Comparison of ENCODE assay signal across 9 mouse cellular contexts in genomic region chr19:7166200-7166711, GRCm38 (mm10). TPM values are rescaled to one million over a fixed set of nuclear protein-coding genes. Genes with fewer than 3 reads are reported as not detected.
DNase-seq lines count a peak whose midpoint lies in the region; ATAC-seq and TF ChIP-seq lines count a peak whose summit lies in the region.
"Had no signal": no experiment of that assay in that cellular context is flagged by ENCODE, and none has a peak within 500 bp of the region (broad histone marks: within the 10 kb centered on the region; RNA-seq: fewer than 3 reads in every experiment).

No protein-coding gene starts in this region.

- intact Hi-C loops in heart, postnatal 36 days (cut with DNase I), result no loop called here

- ATAC-seq in forebrain, postnatal 0 days, result no peak; the same call in 1 of the 2 replicates
- ATAC-seq in liver, embryonic 13.5 days (ENCODE audit: low read depth), result no peak

- H3K9me3 ChIP-seq in E14TG2a.4 (ENCODE audit: low read length), result no peaks in the 10 kb centered on the region
- H3K9me3 ChIP-seq in forebrain, postnatal 0 days (ENCODE audit: low read length), result no peaks in the 10 kb centered on the region
- H3K9me3 ChIP-seq in liver, embryonic 13.5 days (replicated peaks), result no peaks in the 10 kb centered on the region

- peak; percentile 85 for DNase-seq in heart, adult 11 months
- DNase-seq in heart, postnatal 36 days, result no peak
- DNase-seq in forebrain, postnatal 0 days, result no peak
- no peak for DNase-seq in liver, embryonic 13.5 days
- no peak for DNase-seq in adrenal gland, adult 2 months
- no peak for DNase-seq in layer of hippocampus, postnatal 25 days (ENCODE audit: extremely low spot score in 1 of 2, low spot score in 1 of 2)
- DNase-seq in layer of hippocampus, adult 8-10 months (ENCODE audit: low spot score in 2 of 2), result no peak
- DNase-seq: gastrocnemius, postnatal 25 days had no signal

- H3K4me2 ChIP-seq in forebrain, postnatal 0 days (ENCODE audit: low read depth), result peak overlapping the region; percentile 84
- peak overlapping the region; percentile 70 for H3K4me2 ChIP-seq in liver, embryonic 13.5 days

- peak overlapping the region; percentile 79 for H3K4me3 ChIP-seq in E14TG2a.4 (replicated peaks; ENCODE audit: low read length)
- H3K4me3 ChIP-seq in forebrain, postnatal 0 days (ENCODE audit: low read depth, low read length), result peak overlapping the region; percentile 78
- H3K4me3 ChIP-seq in liver, embryonic 13.5 days (replicated peaks), result peak overlapping the region; percentile 54

- H3K9ac ChIP-seq in forebrain, postnatal 0 days, result peak overlapping the region; percentile 77
- no peak overlapping the region for H3K9ac ChIP-seq in liver, embryonic 13.5 days

- peaks cover 53% of the 10 kb centered on the region for H3K4me1 ChIP-seq in E14TG2a.4 (replicated peaks; ENCODE audit: low read depth, low read length)
- H3K4me1 ChIP-seq in forebrain, postnatal 0 days (ENCODE audit: insufficient read depth), result no peaks in the 10 kb centered on the region
- peaks cover 21% of the 10 kb centered on the region for H3K4me1 ChIP-seq in liver, embryonic 13.5 days (replicated peaks)

- 3% methylated on average over 15 of the region's 15 CpGs for WGBS in forebrain, postnatal 0 days
- 4% methylated on average over 15 of the region's 15 CpGs for WGBS in liver, embryonic 13.5 days (ENCODE audit: insufficient replicate concordance)

- TF ChIP-seq CTCF in E14TG2a.4 (conservative IDR thresholded peaks at IDR 0.05; ENCODE audit: low read length), result no peak
- TF ChIP-seq CTCF in forebrain, postnatal 0 days (IDR thresholded peaks at IDR 0.05; ENCODE audit: low read depth), result no peak

- H3K27me3 ChIP-seq in E14TG2a.4 (ENCODE audit: insufficient read depth, low read length), result peaks cover 78% of the 10 kb centered on the region
- H3K27me3 ChIP-seq in forebrain, postnatal 0 days (ENCODE audit: insufficient read depth, low read length), result no peaks in the 10 kb centered on the region
- H3K27me3 ChIP-seq in liver, embryonic 13.5 days, result peaks cover 85% of the 10 kb centered on the region

- H3K27ac ChIP-seq in forebrain, postnatal 0 days (ENCODE audit: low read depth, low read length), result peak overlapping the region; percentile 54
- no peak overlapping the region for H3K27ac ChIP-seq in liver, embryonic 13.5 days

- no peaks in the 10 kb centered on the region for H3K36me3 ChIP-seq in E14TG2a.4 (ENCODE audit: insufficient read depth, low read length)
- no peaks in the 10 kb centered on the region for H3K36me3 ChIP-seq in forebrain, postnatal 0 days (ENCODE audit: insufficient read depth)
- no peaks in the 10 kb centered on the region for H3K36me3 ChIP-seq in liver, embryonic 13.5 days

RNA-seq across cellular contexts. Expression of gene Otub1, which starts 39.9 kb away (rescaled TPM):
- 10 to 100 TPM; 72.2 to 72.6 TPM for total RNA-seq in heart, postnatal 36 days (2021)
- total RNA-seq in forebrain, postnatal 0 days (2014; rRNA removed), result 248 and 252 TPM in 2 replicates
- 286 and 290 TPM in 2 replicates for polyA plus RNA-seq in forebrain, postnatal 0 days (2015; fragmentation: Nextera tagmentation; extraction: Ambion mirVana)
- polyA plus RNA-seq in liver, embryonic 13.5 days (2015; fragmentation: Nextera tagmentation; extraction: Ambion mirVana), result 68.9 and 69.3 TPM in 2 replicates
- 100 to 1,000 TPM; 130 to 138 TPM for total RNA-seq in adrenal gland, adult 2 months (2021)
- 139 and 141 TPM in 2 replicates for polyA plus RNA-seq in adrenal gland, adult 2 months (2012; rRNA removed)
- total RNA-seq in layer of hippocampus, postnatal 25 days (2021), result 100 to 1,000 TPM; 291 to 300 TPM
- 100 to 1,000 TPM; 277 to 297 (median 291) TPM for total RNA-seq in layer of hippocampus, adult 8-10 months (2022)

RNA-seq across cellular contexts. Expression of gene Cox8a, which starts 51.2 kb away (rescaled TPM):
- 100 to 1,000 TPM; 395 to 437 TPM for total RNA-seq in heart, postnatal 36 days (2021)
- total RNA-seq in forebrain, postnatal 0 days (2014; rRNA removed), result 735 and 828 TPM in 2 replicates
- 1,247 and 1,523 TPM in 2 replicates for polyA plus RNA-seq in forebrain, postnatal 0 days (2015; fragmentation: Nextera tagmentation; extraction: Ambion mirVana)
- polyA plus RNA-seq in liver, embryonic 13.5 days (2015; fragmentation: Nextera tagmentation; extraction: Ambion mirVana), result 734 and 757 TPM in 2 replicates
- 1,000 to 10,000 TPM; 1,087 to 1,191 TPM for total RNA-seq in adrenal gland, adult 2 months (2021)
- 2,774 and 3,841 TPM in 2 replicates for polyA plus RNA-seq in adrenal gland, adult 2 months (2012; rRNA removed)
- total RNA-seq in layer of hippocampus, postnatal 25 days (2021), result 1,000 to 10,000 TPM; 1,060 to 1,153 TPM
- total RNA-seq in layer of hippocampus, adult 8-10 months (2022), result 1,000 to 10,000 TPM; 1,017 to 1,089 (median 1,062) TPM
